Mouse (Mus musculus) bone marrow, adult 2 months (tissue): ENCODE data around the gene Zfp280d. TPM values are rescaled to one million over a fixed set of nuclear protein-coding genes. Genes with fewer than 3 reads are reported as not detected.
"Not testable (repeated sequence)": the region's sequence is repeated elsewhere in the genome, so short reads cannot be mapped to it uniquely, and the experiment has no call there.

Experiments
- H3K27ac ChIP-seq: fragments of 200-500 bp; 2 replicates; pipeline ENCODE4 v1.5.1; 2012; ENCODE audit warnings: low read depth, mild to moderate bottlenecking, control low read depth, inconsistent platforms, low read length; ENCODE audit not compliant: control insufficient read depth, poor library complexity, insufficient read depth
- H3K4me1 ChIP-seq: fragments of 200-500 bp; 2 replicates; pipeline ENCODE4 v1.6.1; 2011; ENCODE audit warnings: low read length; ENCODE audit not compliant: control insufficient read depth, insufficient read depth
- H3K4me3 ChIP-seq: fragments of 200-500 bp; replicated peaks from 2 replicates; pipeline ENCODE3; 2011; ENCODE audit warnings: mild to moderate bottlenecking, low read depth, low read length, control low read depth; ENCODE audit not compliant: control insufficient read depth
- CTCF ChIP-seq: fragments of 200-500 bp; IDR thresholded peaks from 2 replicates; pipeline ENCODE4 v1.5.1; 2011; ENCODE audit warnings: low read length, control low read depth; ENCODE audit not compliant: control insufficient read depth, insufficient read depth
- POLR2A ChIP-seq: fragments of 200-500 bp; IDR thresholded peaks from 2 replicates; pipeline ENCODE4 v1.6.1; 2011; ENCODE audit warnings: low read depth, mild to moderate bottlenecking, control low read depth, low read length, borderline replicate concordance; ENCODE audit not compliant: control insufficient read depth
- WGBS: fragments of 180-500 bp; shearing (Covaris S2); methylation state at CpG from one replicate; pipeline ENCODE4 v1.1.7; 2018; 5-methylcytosine and 5-hydroxymethylcytosine counted together
- polyA plus RNA-seq: library from polyadenylated mRNA; stranded (reverse); fragments of >200 nt; gene quantifications from 2 replicates; pipeline ENCODE4 v1.2.4, GENCODE M21; 2011; ENCODE audit warnings: low replicate concordance; ENCODE audit not compliant: missing spikeins, insufficient read depth, insufficient read length

Zfp280d gene
- polyA plus RNA-seq, 1 experiment, result 36.4 TPM

GRCm38 (mm10) chr9:72385786-72386185 is 111.1 kb downstream of the Zfp280d start:
- H3K27ac ChIP-seq, result no peak overlapping the region
- TF ChIP-seq CTCF (no peak), POLR2A (no peak)
- WGBS, result 81% methylated on average over 7 of the region's 7 CpGs

DNA sequence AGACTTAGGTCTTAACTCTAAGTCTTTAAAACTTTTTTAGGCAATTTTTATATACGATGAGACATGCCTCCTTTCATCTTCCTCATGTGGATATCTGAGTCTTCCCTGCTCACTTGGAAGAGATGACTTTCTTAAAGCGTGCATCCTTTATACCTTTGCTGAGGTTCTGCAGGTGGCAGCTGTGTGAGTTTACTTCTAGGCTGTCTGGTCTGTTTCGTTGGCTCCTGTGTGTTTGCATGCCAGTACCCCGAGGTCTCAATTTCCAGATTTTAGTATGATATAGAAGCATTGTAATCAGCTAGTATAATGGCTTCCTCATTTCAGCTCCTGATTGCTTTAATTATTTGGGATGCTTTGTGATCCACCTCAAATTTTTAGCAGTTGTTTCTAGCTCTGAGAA is 114.3 kb downstream of the Zfp280d start:
- Histone ChIP-seq H3K4me1 (no peaks in the 10 kb centered on the region), H3K27ac (no peak overlapping the region), H3K4me3 (no peak overlapping the region)
- 74% methylated on average over 4 of the region's 4 CpGs for WGBS
- no peak for TF ChIP-seq CTCF
- no peak for TF ChIP-seq POLR2A

More at GRCm38 (mm10) chr9:72385786-72386185, 111.1 kb downstream of the Zfp280d start:
- Histone ChIP-seq H3K4me1 (no peaks in the 10 kb centered on the region), H3K4me3 (no peak overlapping the region)

DNA sequence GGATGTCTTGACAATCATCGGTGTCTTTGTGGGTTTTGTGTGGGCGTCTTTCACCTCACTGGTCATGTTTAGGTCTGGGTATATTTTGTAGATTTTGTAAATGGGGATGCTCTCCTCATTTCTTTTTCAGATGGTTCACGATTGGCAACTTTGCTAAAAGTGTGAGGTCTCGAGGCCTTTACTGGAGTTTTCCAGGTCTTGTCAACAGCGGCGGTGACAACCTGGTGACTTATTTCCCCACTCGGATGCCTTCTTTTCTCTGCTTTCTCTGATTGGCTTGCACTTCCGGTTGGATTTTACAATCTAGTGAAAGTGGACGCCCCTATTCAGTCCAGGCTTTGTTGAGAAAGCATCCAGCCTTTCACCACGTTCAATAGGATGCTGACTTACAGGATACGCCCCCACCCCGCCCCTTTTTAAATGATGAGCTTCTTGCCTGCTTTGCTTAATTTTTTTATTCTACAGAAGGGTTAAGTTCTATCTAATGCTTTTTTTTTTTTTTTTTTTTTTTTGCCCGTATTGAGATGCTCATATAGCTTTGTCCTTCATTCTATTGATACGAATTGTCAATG is 114.9 kb downstream of the Zfp280d start:
- Histone ChIP-seq H3K4me3 (no peak overlapping the region), H3K4me1 (no peaks in the 10 kb centered on the region), H3K27ac (no peak overlapping the region)
- WGBS, result 72% methylated on average over 14 of the region's 14 CpGs
- TF ChIP-seq POLR2A (no peak), CTCF (no peak)

DNA sequence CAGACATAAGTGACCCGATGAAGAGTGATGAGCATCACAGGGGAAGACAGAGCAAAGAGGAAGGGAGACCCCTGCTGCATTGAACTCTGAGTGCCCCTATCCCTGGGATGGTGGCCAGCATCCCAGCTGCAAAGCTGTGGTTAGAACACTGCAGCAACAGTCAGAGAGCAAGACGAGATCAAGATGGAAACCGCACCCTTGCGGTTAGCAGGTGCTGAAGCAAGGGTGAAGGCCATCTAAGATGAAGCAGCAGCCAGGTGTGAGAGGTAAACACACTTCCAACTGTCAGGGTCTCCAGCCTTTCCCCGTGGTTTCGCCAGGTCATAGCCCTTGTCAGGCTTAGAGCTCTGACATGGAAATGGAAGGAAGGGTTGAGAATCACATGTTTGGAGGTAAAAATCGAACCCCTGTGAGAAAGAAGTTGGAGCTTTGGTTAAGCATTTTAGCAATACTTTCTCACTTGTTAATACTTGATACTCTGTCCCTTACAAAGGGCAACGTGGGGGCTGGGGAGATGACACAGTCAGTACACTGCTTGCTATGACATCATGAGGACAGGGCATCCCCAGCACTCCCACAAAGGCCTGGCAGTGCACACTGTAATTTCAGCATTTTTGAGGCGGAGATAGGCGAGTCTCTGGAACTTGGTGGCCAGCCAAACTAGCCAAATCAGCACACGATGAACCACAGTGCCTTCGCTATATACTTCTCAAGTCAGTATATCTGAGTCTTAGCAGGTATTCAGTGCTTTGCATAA is 115.8 kb downstream of the Zfp280d start:
- Histone ChIP-seq H3K4me3 (no peak overlapping the region), H3K27ac (no peak overlapping the region), H3K4me1 (no peaks in the 10 kb centered on the region)
- TF ChIP-seq POLR2A, result no peak
- no peak for TF ChIP-seq CTCF
- 70% methylated on average over 12 of the region's 12 CpGs for WGBS

DNA sequence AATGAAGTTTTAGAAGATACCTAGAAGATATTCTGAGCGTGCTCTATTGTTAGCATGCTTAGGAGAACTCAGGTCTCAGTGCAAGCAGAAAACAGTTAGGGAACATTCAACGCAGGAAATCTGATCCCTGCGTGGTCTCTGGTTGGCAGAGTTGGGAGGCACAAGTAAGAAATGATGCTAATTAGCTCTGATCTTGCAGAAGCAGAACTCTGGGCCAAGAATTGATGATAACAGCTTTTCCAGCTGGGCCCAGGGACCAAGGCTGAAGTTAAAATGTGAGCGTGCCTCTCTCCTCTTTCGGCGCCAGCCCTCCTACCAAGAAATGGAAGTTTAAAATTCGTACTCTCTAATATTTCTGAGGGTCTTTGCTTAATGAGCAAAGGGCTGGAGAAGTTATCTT is 118.0 kb downstream of the Zfp280d start:
- no peaks in the 10 kb centered on the region for H3K4me1 ChIP-seq
- no peak overlapping the region for H3K27ac ChIP-seq

DNA sequence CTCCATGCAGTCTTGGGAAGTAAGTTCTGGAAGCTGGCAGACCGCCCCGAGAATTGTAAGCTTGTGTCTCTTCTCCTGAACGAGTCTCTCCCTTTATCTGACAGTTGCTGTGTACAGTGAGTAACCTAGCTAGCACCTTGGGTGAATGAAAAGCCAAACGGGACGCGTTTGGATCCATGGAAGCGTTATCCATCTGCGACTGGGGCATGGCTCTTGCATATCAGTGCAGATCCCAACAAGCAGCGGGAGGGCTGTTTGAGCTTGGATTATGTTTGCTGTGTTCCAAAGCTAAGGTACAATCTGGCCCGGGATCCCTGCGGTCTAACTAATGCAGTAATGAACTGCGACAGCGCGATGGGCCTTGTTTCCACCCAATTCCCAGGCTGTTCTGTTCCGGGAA is 118.6 kb downstream of the Zfp280d start:
- TF ChIP-seq CTCF (no peak), POLR2A (no peak)
- Histone ChIP-seq H3K27ac (no peak overlapping the region), H3K4me1 (no peaks in the 10 kb centered on the region), H3K4me3 (no peak overlapping the region)
- WGBS, result 87% methylated on average over 15 of the region's 15 CpGs

More for the DNA sequence above, 118.0 kb downstream of the Zfp280d start:
- no peak overlapping the region for H3K4me3 ChIP-seq
- TF ChIP-seq POLR2A (no peak), CTCF (no peak)
- 77% methylated on average over 7 of the region's 7 CpGs for WGBS

- H3K4me1 ChIP-seq, result no peaks in the 10 kb centered on the region
- no peak overlapping the region for H3K4me3 ChIP-seq
- no peak for TF ChIP-seq POLR2A
- TF ChIP-seq CTCF, result no peak
- H3K27ac ChIP-seq, result no peak overlapping the region
- WGBS, result 70% methylated on average over 8 of the region's 8 CpGs
Measured at GRCm38 (mm10) chr9:72393869-72394341, 119.2 kb downstream of the Zfp280d start.

- TF ChIP-seq POLR2A (no peak), CTCF (no peak)
- WGBS, result 15% methylated on average over 4 of the region's 4 CpGs
- Histone ChIP-seq H3K4me3 (no peak overlapping the region), H3K27ac (no peak overlapping the region), H3K4me1 (no peaks in the 10 kb centered on the region)
Measured at GRCm38 (mm10) chr9:72400121-72400520, 125.5 kb downstream of the Zfp280d start.

GRCm38 (mm10) chr9:72401769-72402168 is 127.1 kb downstream of the Zfp280d start:
- H3K27ac ChIP-seq, H3K4me1 ChIP-seq, H3K4me3 ChIP-seq: not testable (repeated sequence)
- WGBS, result 75% methylated on average over 4 of the region's 4 CpGs
